Mouse (Mus musculus) embryonic fibroblast, embryonic 13.5 days (primary cell): ENCODE measurements at regions not wholly inside any gene's neighbourhood (a gene's known extent, or its start where the extent isn't known, plus 50 kb on each side); places are given as distances from the start of the nearest gene placed in this dataset.

Experiments
- H3K27ac ChIP-seq: 2 replicates; pipeline ENCODE4 v1.5.1; 2012; ENCODE audit warnings: low read length, control low read depth, inconsistent platforms; ENCODE audit not compliant: insufficient read depth
- H3K4me1 ChIP-seq: 2 replicates; pipeline ENCODE4 v1.6.1; 2011; ENCODE audit warnings: low read length; ENCODE audit not compliant: control insufficient read depth, insufficient read depth
- H3K4me3 ChIP-seq: 2 replicates; pipeline ENCODE4 v1.5.1; 2011; ENCODE audit warnings: mild to moderate bottlenecking, control low read depth, low read length; ENCODE audit not compliant: insufficient read depth
- CTCF ChIP-seq: IDR thresholded peaks from 2 replicates; pipeline ENCODE4 v1.5.1; 2011; ENCODE audit warnings: mild to moderate bottlenecking, control low read depth, low read length, moderate library complexity, borderline replicate concordance; ENCODE audit not compliant: insufficient read depth
- POLR2A ChIP-seq: IDR thresholded peaks from 2 replicates; pipeline ENCODE4 v1.6.1; 2011; ENCODE audit warnings: low read depth, mild to moderate bottlenecking, control low read depth, low read length, moderate library complexity

- no peak overlapping the region for H3K4me3 ChIP-seq
- no peaks in the 10 kb centered on the region for H3K4me1 ChIP-seq
- H3K27ac ChIP-seq = no peak overlapping the region
- TF ChIP-seq CTCF (no peak), POLR2A (no peak)
Measured at GRCm38 (mm10) chr12:12708954-12709523, 232.7 kb downstream of the Mycn start.

- Histone ChIP-seq H3K4me1 (no peaks in the 10 kb centered on the region), H3K4me3 (no peak overlapping the region), H3K27ac (no peak overlapping the region)
- TF ChIP-seq CTCF (no peak), POLR2A (no peak)
Measured at GRCm38 (mm10) chr12:12706326-12706920, 235.3 kb downstream of the Mycn start.

GRCm38 (mm10) chr12:12701735-12702134 lies 240.0 kb downstream of the Mycn start:
- no peaks in the 10 kb centered on the region for H3K4me1 ChIP-seq
- no peak overlapping the region for H3K27ac ChIP-seq
- no peak for TF ChIP-seq CTCF
- TF ChIP-seq POLR2A = no peak
- H3K4me3 ChIP-seq = no peak overlapping the region

- no peak overlapping the region for H3K4me3 ChIP-seq
- no peak overlapping the region for H3K27ac ChIP-seq
- H3K4me1 ChIP-seq = no peaks in the 10 kb centered on the region
- TF ChIP-seq POLR2A (no peak), CTCF (no peak)
Measured at GRCm38 (mm10) chr12:12701060-12701667, 240.6 kb downstream of the Mycn start.

GRCm38 (mm10) chr12:12693838-12694777 lies 247.6 kb downstream of the Mycn start:
- no peaks in the 10 kb centered on the region for H3K4me1 ChIP-seq
- no peak for TF ChIP-seq CTCF
- no peak for TF ChIP-seq POLR2A
- H3K27ac ChIP-seq = no peak overlapping the region
- H3K4me3 ChIP-seq = no peak overlapping the region

GRCm38 (mm10) chr12:12687376-12687775 lies 254.3 kb downstream of the Mycn start:
- no peak overlapping the region for H3K4me3 ChIP-seq
- peaks cover 6% of the 10 kb centered on the region; the same call in 1 of the 2 replicates for H3K4me1 ChIP-seq
- TF ChIP-seq POLR2A (no peak), CTCF (no peak)
- no peak overlapping the region for H3K27ac ChIP-seq

GRCm38 (mm10) chr12:12685217-12685522 lies 256.5 kb downstream of the Mycn start:
- Histone ChIP-seq H3K4me3 (no peak overlapping the region), H3K27ac (no peak overlapping the region), H3K4me1 (peaks cover 6% of the 10 kb centered on the region; the same call in 1 of the 2 replicates)
- TF ChIP-seq POLR2A (no peak), CTCF (no peak)

GRCm38 (mm10) chr12:12684481-12685216 lies 257.1 kb downstream of the Mycn start:
- Histone ChIP-seq H3K27ac (no peak overlapping the region), H3K4me3 (no peak overlapping the region)

GRCm38 (mm10) chr12:12683733-12684470 lies 257.8 kb downstream of the Mycn start:
- H3K4me1 ChIP-seq = peaks cover 6% of the 10 kb centered on the region; the same call in 1 of the 2 replicates
- H3K4me3 ChIP-seq = no peak overlapping the region
- TF ChIP-seq CTCF = no peak
- TF ChIP-seq POLR2A = no peak
- H3K27ac ChIP-seq = no peak overlapping the region

More at GRCm38 (mm10) chr12:12684481-12685216, 257.1 kb downstream of the Mycn start:
- H3K4me1 ChIP-seq = peaks cover 6% of the 10 kb centered on the region; the same call in 1 of the 2 replicates
- TF ChIP-seq CTCF = no peak
- TF ChIP-seq POLR2A = no peak
